Mouse (Mus musculus) hindbrain, embryonic 15.5 days (tissue): ENCODE measurements at regions not wholly inside any gene's neighbourhood (a gene's known extent, or its start where the extent isn't known, plus 50 kb on each side); places are given as distances from the start of the nearest gene placed in this dataset.

ENCODE experiments used
- ATAC-seq: fragments of 200-750 bp; cut with Nextera tagmentation; 2 replicates; pipeline ENCODE4 v1.8.0; 2017; ENCODE audit warnings: low read depth, moderate number of reproducible peaks, moderate TSS enrichment; ENCODE audit not compliant: low FRiP score
- H3K27ac ChIP-seq: fragments of 300-500 bp; sonication (generic); replicated peaks from 2 replicates; pipeline ENCODE4 v1.5.1; 2015; ENCODE audit warnings: mild to moderate bottlenecking, inconsistent platforms
- H3K27me3 ChIP-seq: fragments of 300-500 bp; sonication (generic); 2 replicates; pipeline ENCODE4 v1.6.1; 2015; ENCODE audit warnings: control low read depth, inconsistent platforms
- H3K36me3 ChIP-seq: fragments of 300-500 bp; sonication (generic); 2 replicates; pipeline ENCODE4 v1.6.1; 2015; ENCODE audit warnings: control low read depth, inconsistent platforms
- H3K4me1 ChIP-seq: fragments of 300-500 bp; sonication (generic); replicated peaks from 2 replicates; pipeline ENCODE4 v1.6.1; 2015; ENCODE audit warnings: control low read depth, inconsistent platforms
- H3K4me2 ChIP-seq: fragments of 300-500 bp; sonication (generic); 2 replicates; pipeline ENCODE4 v1.6.1; 2015; ENCODE audit warnings: moderate library complexity, mild to moderate bottlenecking, inconsistent platforms
- H3K4me3 ChIP-seq: fragments of 300-500 bp; sonication (generic); 2 replicates; pipeline ENCODE4 v1.5.1; 2015; ENCODE audit warnings: mild to moderate bottlenecking, inconsistent platforms
- H3K9ac ChIP-seq: fragments of 300-500 bp; sonication (generic); 2 replicates; pipeline ENCODE4 v1.6.1; 2015; ENCODE audit warnings: inconsistent platforms
- H3K9me3 ChIP-seq: fragments of 300-500 bp; sonication (generic); 2 replicates; pipeline ENCODE4 v1.6.1; 2016; ENCODE audit warnings: control low read depth, inconsistent platforms
- WGBS: fragments of 180-500 bp; shearing (Covaris S2); methylation state at CpG from one replicate; pipeline ENCODE4 v1.1.7; 2015; 5-methylcytosine and 5-hydroxymethylcytosine counted together

GRCm38 (mm10) chr2:12001938-12002899 is 224.5 kb downstream of the Ankrd16 start:
- ATAC-seq = peak; percentile 61
- Histone ChIP-seq H3K9ac (no peak overlapping the region), H3K4me2 (0 out of 2 replicates have a peak overlapping the region, but pooled peaks have one; percentile 20), H3K27me3 (no peaks in the 10 kb centered on the region), H3K4me1 (no peaks in the 10 kb centered on the region), H3K4me3 (no peak overlapping the region), H3K36me3 (no peaks in the 10 kb centered on the region), H3K27ac (no peak overlapping the region), H3K9me3 (no peaks in the 10 kb centered on the region)
- 38% methylated on average over 24 of the region's 24 CpGs for WGBS

DNA sequence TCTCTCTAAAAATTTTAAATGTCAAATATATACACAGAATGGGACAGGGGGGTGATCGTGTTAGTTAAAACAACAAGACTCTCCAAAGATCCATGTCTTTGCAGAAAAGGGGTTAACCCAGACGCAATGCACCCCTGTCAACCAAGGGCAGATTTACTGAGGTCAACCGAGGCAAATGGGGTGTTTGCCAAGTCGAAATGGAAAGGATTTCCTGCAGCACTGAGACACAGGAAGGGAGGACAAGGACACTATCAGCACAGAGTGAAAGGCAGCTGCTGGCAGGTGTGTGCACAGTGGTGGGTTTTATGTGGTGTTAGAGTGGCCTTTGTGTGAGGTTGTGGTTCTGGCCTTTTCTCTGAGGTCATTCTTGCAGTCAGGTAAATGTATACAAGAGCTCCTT is 226.7 kb downstream of the Ankrd16 start:
- no peak overlapping the region for H3K4me2 ChIP-seq
- no peaks in the 10 kb centered on the region for H3K27me3 ChIP-seq
- ATAC-seq = no peak
- H3K9ac ChIP-seq = no peak overlapping the region
- WGBS = 63% methylated on average over 4 of the region's 4 CpGs
- H3K27ac ChIP-seq = no peak overlapping the region
- H3K9me3 ChIP-seq = no peaks in the 10 kb centered on the region
- no peaks in the 10 kb centered on the region for H3K36me3 ChIP-seq
- no peaks in the 10 kb centered on the region for H3K4me1 ChIP-seq
- no peak overlapping the region for H3K4me3 ChIP-seq

DNA sequence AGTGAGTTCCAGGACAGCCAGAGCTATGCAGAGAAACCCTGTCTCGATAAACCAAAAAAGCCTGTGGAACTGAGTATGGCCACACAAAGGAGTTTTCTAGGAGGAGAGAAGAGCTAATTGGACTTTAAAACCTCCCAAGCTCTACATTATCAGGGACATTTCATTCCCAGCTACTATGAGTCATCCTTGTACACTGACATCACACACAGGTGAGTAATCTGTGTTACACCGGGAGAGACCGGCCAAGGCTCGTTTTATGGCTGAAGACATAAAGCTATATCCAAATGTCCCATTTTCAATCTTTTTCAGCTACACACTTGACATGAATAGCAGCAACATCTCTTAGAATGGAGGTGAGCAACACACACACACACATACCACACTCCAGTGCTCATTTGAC is 229.5 kb downstream of the Ankrd16 start:
- Histone ChIP-seq H3K4me2 (no peak overlapping the region), H3K4me1 (no peaks in the 10 kb centered on the region), H3K36me3 (no peaks in the 10 kb centered on the region), H3K9me3 (no peaks in the 10 kb centered on the region), H3K27ac (no peak overlapping the region), H3K9ac (no peak overlapping the region), H3K27me3 (no peaks in the 10 kb centered on the region), H3K4me3 (no peak overlapping the region)
- 97% methylated on average over 4 of the region's 4 CpGs for WGBS
- no peak for ATAC-seq

- WGBS = 52% methylated on average over 3 of the region's 3 CpGs
- Histone ChIP-seq H3K9ac (no peak overlapping the region), H3K27me3 (no peaks in the 10 kb centered on the region), H3K27ac (no peak overlapping the region), H3K4me3 (no peak overlapping the region), H3K9me3 (no peaks in the 10 kb centered on the region), H3K4me1 (no peaks in the 10 kb centered on the region), H3K4me2 (no peak overlapping the region), H3K36me3 (no peaks in the 10 kb centered on the region)
- no peak for ATAC-seq
Measured at GRCm38 (mm10) chr2:12011441-12011840, 233.8 kb downstream of the Ankrd16 start.

GRCm38 (mm10) chr2:12019607-12020006 is 241.9 kb downstream of the Ankrd16 start:
- Histone ChIP-seq H3K4me3 (no peak overlapping the region), H3K4me1 (no peaks in the 10 kb centered on the region), H3K4me2 (no peak overlapping the region), H3K9me3 (no peaks in the 10 kb centered on the region), H3K27me3 (no peaks in the 10 kb centered on the region), H3K27ac (no peak overlapping the region), H3K9ac (no peak overlapping the region), H3K36me3 (no peaks in the 10 kb centered on the region)
- ATAC-seq = peak; percentile 8; the same call in 1 of the 2 replicates
- 7% methylated on average over 1 of the region's 1 CpGs for WGBS

DNA sequence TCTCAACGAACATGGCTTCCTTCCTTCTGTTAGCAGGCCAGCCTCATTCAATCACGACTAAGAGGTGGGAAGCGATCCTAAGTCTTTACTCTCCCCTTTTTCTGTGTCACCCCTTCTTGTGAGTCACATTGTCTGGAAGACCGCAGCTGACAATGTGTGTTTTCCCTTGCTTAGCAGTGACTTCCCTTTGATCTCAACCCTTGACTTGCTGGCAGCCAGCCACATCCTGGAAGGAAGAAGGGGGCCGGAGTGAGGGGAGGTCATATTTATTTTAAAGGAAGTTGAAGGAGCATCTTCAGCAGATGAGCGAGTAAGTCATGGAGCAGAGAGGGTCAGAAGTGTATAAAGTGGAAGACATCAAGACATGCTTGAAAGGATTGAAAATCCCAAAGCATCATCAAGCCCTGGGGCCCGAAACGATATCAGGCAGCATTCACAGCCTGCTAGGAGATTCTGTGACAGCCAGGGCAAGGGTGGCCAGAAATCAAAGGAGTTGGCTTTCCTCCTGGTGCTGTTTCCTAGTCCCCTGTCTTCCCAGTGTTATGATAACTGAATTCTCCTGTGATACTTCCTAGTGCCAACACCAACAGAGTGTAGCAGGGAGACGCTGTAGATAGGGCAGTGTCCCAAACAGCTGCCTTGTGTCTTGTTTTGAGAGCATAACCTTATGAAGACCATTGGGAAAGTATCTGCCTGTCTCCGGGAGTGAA is 245.9 kb downstream of the Ankrd16 start:
- no peaks in the 10 kb centered on the region for H3K9me3 ChIP-seq
- no peaks in the 10 kb centered on the region for H3K36me3 ChIP-seq
- H3K4me3 ChIP-seq = no peak overlapping the region
- whole genome bisulfite sequencing = 53% methylated on average over 10 of the region's 10 CpGs
- no peak overlapping the region for H3K27ac ChIP-seq
- H3K9ac ChIP-seq = no peak overlapping the region
- H3K4me1 ChIP-seq = no peaks in the 10 kb centered on the region
- no peaks in the 10 kb centered on the region for H3K27me3 ChIP-seq
- no peak for ATAC-seq
- no peak overlapping the region for H3K4me2 ChIP-seq

GRCm38 (mm10) chr2:12026220-12026619 is 248.5 kb downstream of the Ankrd16 start:
- Histone ChIP-seq H3K4me2 (no peak overlapping the region), H3K27me3 (no peaks in the 10 kb centered on the region)
- WGBS = 67% methylated on average over 1 of the region's 1 CpGs

DNA sequence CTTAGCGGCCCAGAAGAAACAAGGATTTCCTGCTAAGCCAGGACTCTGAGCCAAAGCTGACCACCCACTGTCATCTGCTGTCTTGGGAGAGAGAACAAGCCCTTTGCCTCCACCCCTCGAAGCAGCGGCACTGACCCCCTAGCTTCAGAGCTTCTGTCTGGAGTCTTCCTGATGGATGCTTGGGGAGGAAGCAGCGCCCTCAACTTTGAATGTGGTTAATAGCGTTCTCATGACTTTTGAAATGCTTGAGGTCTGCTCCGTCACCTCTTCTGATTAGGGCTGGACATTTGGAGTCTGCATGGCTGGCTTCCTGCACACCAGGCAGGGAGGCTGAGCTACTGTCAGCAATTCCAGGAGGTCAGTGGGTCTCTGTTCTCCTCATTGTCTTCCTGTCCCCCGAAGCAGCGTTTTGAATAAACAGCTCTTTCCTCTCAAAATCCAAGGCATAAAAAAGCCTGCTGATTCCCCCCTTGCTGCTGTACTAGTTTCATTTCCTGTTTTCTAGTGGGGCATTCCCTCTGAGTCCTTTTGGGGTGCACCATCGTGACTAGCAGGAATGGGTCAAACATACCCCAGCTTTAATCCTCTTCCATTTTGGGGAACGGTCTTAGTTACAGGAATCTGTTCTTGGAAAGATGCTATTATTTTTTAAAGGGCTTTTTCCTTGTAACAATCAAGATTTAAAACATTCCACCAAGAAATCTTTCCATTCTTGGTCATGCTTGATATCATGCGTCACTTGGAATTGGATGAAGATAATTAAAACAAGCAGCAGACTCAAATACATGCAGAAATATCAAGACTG is 256.0 kb downstream of the Ankrd16 start:
- Histone ChIP-seq H3K9me3 (no peaks in the 10 kb centered on the region), H3K27ac (no peak overlapping the region; the same call in 1 of the 2 replicates), H3K4me3 (no peak overlapping the region), H3K9ac (no peak overlapping the region), H3K4me2 (0 out of 2 replicates have a peak overlapping the region, but pooled peaks have one; percentile 15), H3K36me3 (no peaks in the 10 kb centered on the region), H3K27me3 (no peaks in the 10 kb centered on the region), H3K4me1 (no peaks in the 10 kb centered on the region)
- ATAC-seq = no peak
- WGBS = 70% methylated on average over 11 of the region's 11 CpGs

More at GRCm38 (mm10) chr2:12026220-12026619, 248.5 kb downstream of the Ankrd16 start:
- Histone ChIP-seq H3K9me3 (no peaks in the 10 kb centered on the region), H3K36me3 (no peaks in the 10 kb centered on the region), H3K4me3 (no peak overlapping the region), H3K9ac (no peak overlapping the region), H3K27ac (no peak overlapping the region), H3K4me1 (no peaks in the 10 kb centered on the region)
- no peak for ATAC-seq

DNA sequence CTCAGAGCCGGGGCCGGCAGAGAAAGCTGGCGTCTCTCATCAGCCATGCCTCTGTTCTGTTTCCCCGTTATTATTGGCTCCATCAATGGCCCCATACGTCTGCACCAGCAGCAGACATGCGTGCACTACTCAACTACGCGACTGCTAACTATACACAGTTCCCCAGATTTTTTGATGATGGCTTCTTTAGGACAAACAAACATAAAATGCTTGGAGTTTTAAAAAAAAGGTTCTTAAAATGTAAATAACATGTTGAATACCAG is 256.6 kb downstream of the Ankrd16 start:
- Histone ChIP-seq H3K27me3 (no peaks in the 10 kb centered on the region), H3K9ac (no peak overlapping the region), H3K4me1 (no peaks in the 10 kb centered on the region), H3K9me3 (no peaks in the 10 kb centered on the region), H3K4me3 (no peak overlapping the region), H3K4me2 (no peak overlapping the region), H3K36me3 (no peaks in the 10 kb centered on the region), H3K27ac (no peak overlapping the region)
- no peak for ATAC-seq
- WGBS = 78% methylated on average over 8 of the region's 8 CpGs

DNA sequence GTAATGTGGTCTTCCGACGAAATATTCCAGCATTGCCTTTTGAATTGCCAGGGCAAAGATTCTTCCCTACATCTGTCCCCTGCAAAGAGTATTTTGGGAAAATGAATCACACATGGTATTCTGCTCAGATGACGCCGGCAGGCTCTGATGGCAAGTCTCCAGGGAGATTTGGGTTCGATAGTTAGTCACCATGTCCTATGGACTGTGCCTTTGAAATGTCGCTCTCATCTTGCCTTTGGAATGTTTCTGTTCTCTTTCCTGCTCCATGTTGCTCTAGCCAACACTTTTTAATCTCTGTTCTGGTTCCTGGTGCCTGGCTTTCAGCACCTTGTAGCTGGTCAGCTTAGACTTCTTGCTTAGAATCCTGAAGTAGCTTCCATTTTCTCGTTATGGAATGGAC is 252.3 kb downstream of the Itga8 start:
- no peak for ATAC-seq
- Histone ChIP-seq H3K9ac (no peak overlapping the region), H3K4me3 (no peak overlapping the region), H3K36me3 (no peaks in the 10 kb centered on the region), H3K9me3 (no peaks in the 10 kb centered on the region), H3K4me1 (no peaks in the 10 kb centered on the region), H3K27me3 (no peaks in the 10 kb centered on the region), H3K27ac (no peak overlapping the region), H3K4me2 (no peak overlapping the region)
- 80% methylated on average over 7 of the region's 7 CpGs for WGBS

DNA sequence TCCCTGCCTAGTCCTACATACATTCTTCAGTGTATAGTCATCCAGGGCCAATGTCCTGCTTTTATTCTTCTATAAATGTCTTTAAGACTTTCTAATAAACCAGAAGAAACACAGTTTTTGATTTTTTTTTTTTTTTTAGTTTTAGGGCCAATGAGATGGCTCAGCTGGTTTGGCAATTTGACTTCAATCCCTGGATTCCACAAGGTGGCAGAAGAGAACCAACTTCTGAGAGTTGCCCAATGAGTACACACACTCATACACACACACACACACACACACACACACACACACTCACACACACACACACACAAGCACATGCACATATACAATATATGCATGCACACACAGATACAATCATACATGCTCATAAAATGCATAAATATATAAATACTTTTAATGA is 251.8 kb downstream of the Itga8 start:
- no peak overlapping the region for H3K4me2 ChIP-seq
- H3K4me1 ChIP-seq = no peaks in the 10 kb centered on the region
- no peak overlapping the region for H3K27ac ChIP-seq
- no peak for ATAC-seq
- H3K9me3 ChIP-seq = no peaks in the 10 kb centered on the region
- H3K4me3 ChIP-seq = no peak overlapping the region
- H3K9ac ChIP-seq = no peak overlapping the region
- no peaks in the 10 kb centered on the region for H3K27me3 ChIP-seq
- H3K36me3 ChIP-seq = no peaks in the 10 kb centered on the region
